Mouse (Mus musculus) cerebellum, postnatal 4 days (tissue): ENCODE data around the gene Tjp1.

Source experiments
- DNase-seq, 2 experiments: peaks; one replicate each; pipeline ENCODE4 v3.0.0; 2022; ENCODE audit warnings: low spot score in 2 of 2, mixed read lengths in 1 of 2

Tjp1 gene

GRCm38 (mm10) chr7:65431018-65431695 is 96.4 kb downstream of the Tjp1 start:
- DNase-seq: no peak

GRCm38 (mm10) chr7:65430401-65430800 is 97.2 kb downstream of the Tjp1 start:
- DNase-seq: no peak

- no peak for DNase-seq
These were observed 103.1 kb downstream of the Tjp1 start for GRCm38 (mm10) chr7:65424519-65424918.

DNA sequence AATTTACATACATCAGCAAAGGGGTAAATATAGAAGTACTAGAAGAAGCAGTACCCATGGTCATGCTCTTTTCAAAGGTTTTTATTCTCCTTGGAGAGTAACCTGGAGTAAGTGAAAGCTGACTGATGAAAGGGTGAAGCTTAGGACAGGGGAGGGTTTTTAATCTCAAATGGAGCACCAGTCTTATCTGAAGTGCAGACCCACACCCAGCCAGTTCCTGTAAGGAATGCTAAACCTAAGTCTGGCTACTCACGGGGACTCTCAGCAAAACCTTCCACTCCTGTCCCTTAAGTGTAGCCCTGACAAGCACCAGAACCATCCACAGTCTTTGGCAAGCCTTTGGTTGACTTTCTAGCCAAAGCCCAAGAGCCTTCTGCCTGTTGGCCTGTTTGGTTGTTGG is 105.1 kb downstream of the Tjp1 start:
- no peak for DNase-seq

DNA sequence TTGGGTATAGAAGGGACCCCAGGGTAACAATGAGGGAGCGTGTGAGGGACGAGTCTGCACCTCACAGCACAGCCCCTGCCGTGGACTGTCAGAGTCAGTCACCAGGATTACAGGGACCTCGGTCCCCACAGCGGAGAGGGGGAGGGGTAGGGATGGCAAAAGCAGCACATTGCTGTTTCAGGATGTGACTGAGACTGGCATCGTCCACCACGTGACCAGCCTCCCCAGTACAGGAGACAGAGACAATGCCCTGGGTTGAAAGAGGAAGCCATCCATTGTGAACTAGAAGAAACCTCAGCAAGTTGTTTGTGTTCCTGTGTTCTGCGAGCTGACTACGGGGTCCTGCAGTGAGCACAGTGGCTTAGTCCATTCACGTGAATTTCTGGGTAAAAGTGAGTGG is 106.1 kb downstream of the Tjp1 start:
- DNase-seq: peak in 1 of 2 experiments; percentile 25

DNA sequence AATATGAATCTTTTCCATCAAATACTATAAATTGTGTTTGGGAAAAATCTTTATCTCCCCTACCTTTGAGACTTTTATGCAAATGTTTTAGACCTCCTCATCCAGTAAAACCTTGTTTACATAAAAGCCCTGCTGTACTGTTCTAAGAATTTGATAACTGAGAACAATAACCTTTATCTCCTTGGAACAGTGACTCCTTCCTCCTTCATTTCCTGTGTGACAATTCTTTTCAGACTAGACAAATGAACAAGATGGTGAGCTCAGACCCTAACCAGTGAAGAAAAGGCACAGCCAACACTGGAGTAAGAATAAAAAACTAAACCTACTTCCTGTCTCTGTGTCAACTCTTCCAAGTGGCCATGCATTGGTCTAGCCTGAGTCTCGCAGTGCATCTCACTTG is 107.7 kb downstream of the Tjp1 start:
- DNase-seq: no peak

- no peak for DNase-seq
These were observed 108.6 kb downstream of the Tjp1 start for GRCm38 (mm10) chr7:65419012-65419411.

- DNase-seq: no peak
These were observed 109.1 kb downstream of the Tjp1 start for GRCm38 (mm10) chr7:65418366-65418911.

- DNase-seq: no peak
These were observed 110.1 kb downstream of the Tjp1 start for GRCm38 (mm10) chr7:65417231-65418100.

- DNase-seq: no peak
These were observed 111.1 kb downstream of the Tjp1 start for GRCm38 (mm10) chr7:65416506-65416905.

- no peak for DNase-seq
These were observed 113.3 kb downstream of the Tjp1 start for GRCm38 (mm10) chr7:65413946-65414945.

GRCm38 (mm10) chr7:65410668-65411067 is 116.9 kb downstream of the Tjp1 start:
- DNase-seq: no peak

GRCm38 (mm10) chr7:65406427-65406826 is 121.2 kb downstream of the Tjp1 start:
- no peak for DNase-seq

DNA sequence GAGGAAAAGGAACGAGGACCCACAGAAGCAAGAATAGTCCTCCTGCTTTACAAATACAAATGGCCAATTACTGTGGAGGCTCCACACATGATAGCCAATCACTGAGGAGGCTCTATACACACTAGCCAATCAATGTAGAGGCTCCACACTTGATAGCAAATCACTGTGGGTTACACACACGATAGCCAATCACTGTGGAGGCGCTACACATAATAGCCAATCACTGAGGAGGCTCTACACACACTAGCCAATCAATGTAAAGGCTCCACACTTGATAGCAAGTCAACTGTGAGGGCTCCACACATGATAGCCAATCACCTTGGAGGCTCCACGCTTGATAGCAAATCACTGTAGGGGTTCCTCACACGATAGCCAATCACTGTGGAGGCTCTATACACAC is 125.1 kb downstream of the Tjp1 start:
- no peak for DNase-seq

DNA sequence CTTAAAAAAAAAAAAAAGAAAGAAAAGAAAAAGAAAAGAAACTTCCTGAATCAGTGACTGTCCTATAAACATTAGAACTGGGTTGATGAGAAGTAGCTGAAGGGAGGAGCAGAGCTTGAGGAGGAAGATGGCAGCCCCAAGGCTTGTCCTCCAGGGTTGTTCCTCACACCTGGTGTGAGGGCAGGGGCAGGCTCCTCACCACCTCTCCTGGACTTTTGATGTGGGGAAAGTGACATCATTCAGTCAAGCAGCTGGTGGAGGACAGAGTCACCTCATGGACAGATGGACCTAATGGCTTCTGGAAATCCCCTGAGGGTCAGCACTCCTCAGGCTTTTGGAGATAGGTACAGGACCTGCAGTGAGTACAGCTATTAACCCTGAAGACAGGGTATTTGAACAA is 126.0 kb downstream of the Tjp1 start:
- no peak for DNase-seq

DNA sequence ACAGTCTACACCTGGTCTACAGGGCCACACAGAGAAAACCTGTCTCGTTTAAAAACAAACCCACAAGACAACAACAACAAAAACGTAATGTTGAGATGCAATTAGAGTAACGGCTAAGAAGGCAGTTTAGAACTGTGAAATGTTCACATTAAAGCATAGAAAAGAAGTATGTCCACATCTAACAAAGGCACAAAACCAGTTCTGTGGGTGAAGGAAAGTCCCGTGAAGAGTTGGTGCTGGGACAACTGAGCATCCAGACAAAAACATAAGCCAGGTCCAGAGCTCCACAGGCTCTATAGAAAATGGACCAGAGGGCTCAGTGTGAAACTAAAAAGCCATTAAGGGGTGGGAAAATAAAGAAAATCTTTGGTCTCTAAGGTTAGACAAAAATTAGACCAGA is 131.7 kb downstream of the Tjp1 start:
- DNase-seq: no peak

GRCm38 (mm10) chr7:65395166-65395565 is 132.4 kb downstream of the Tjp1 start:
- no peak for DNase-seq

GRCm38 (mm10) chr7:65394672-65395071 is 132.9 kb downstream of the Tjp1 start:
- no peak for DNase-seq

DNA sequence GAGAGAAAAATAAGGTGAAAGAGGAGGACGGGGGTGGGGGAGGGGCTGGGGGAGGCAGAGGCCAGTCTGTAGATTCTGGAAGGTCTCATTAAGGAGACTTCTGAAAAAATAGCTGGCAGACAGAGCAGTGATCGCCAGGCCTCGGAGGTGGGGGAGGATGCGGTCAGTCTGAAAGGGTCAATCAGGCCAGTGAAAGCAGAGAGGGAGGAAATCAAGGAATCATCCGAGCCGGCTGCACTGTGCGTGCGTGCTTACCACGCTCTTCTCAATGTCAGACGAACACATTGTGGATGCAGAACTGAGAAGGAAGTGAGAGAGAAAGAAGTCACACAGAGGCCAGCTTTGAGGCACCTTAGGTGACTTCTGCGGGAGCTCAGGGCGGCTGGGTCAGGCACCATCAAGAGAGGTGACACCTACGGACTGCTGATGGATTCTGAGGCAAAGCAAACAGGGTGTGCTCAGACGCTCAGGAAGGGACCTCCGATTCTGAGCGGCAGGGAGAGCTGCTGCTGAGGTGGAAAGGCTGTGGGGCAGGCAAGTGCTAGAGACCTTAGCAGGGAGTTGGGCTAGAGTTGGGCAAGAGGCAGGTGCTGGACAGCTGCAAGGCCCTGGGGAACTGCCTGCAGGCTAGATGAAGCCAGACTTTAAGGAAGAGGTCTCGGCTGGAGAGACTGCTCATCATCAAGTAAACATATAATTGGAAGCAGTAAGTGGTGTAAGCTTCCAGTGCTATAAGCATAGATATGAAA is 133.7 kb downstream of the Tjp1 start:
- DNase-seq: no peak

DNA sequence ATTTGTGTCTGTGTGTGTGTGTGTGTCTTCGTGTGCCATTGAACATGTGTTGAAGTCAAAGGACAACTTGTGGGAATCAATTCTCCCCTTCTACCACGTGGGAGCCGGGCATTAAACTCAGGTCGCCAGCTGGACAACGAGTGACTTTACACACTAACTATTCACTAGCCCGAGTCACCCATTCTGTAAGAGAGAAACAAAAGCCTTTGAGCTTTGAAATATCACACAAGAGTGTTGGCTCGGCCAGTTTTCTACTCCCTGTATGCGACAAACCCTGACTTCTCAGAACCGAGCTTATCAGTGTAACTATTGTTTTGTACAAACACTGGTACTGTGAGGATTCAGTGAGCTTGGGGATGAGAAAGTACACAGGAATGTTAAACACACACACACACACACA is 134.6 kb downstream of the Tjp1 start:
- no peak for DNase-seq

DNA sequence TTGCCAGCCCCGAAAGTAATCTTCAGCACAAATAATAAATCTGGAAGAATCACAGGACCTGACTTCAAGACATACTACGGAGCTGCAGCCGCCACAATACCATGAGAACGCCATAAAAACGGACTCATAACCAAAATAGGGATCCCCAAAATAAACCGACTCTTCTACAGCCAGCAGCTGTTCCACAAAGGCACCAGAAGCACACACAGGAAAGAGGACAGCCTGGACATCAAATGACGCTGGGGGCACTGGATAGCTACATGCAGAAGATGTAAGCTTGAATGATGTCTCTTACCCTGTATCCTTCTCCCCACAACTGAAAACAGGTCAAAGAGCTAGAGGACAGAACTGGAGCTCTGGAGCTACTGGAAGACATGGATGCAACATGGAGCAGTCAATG is 138.0 kb downstream of the Tjp1 start:
- no peak for DNase-seq
